Mouse (Mus musculus) spleen, adult 2 months (tissue): ENCODE measurements at regions not wholly inside any gene's neighbourhood (a gene's known extent, or its start where the extent isn't known, plus 50 kb on each side); places are given as distances from the start of the nearest gene placed in this dataset.

Source experiments
- CTCF ChIP-seq: fragments of 200-500 bp; IDR thresholded peaks from 2 replicates; pipeline ENCODE4 v1.5.1; 2011; ENCODE audit warnings: mild to moderate bottlenecking, inconsistent platforms; ENCODE audit not compliant: insufficient read depth, insufficient read length, insufficient replicate concordance; ENCODE audit errors: extremely low read depth
- POLR2A ChIP-seq: fragments of 200-500 bp; IDR thresholded peaks from 2 replicates; pipeline ENCODE4 v1.6.1; 2011; ENCODE audit warnings: low read depth, low read length, inconsistent platforms

GRCm38 (mm10) chr13:16725350-16725749, 713.7 kb downstream of the Inhba start:
- TF ChIP-seq CTCF (no peak), POLR2A (no peak)
